Mouse (Mus musculus) myocyte (in vitro differentiated cells): ENCODE measurements around the gene BC053393. TPM values are rescaled to one million over a fixed set of nuclear protein-coding genes. Genes with fewer than 3 reads are reported as not detected.

Source experiments
- polyA plus RNA-seq: library from polyadenylated mRNA; unstranded; fragments of >200 nt; fragmentation: generic; extraction: Trizol; gene quantifications from one replicate; pipeline ENCODE4 v1.2.1, GENCODE M21; 2012; ENCODE audit warnings: missing spikeins

BC053393 gene
- polyA plus RNA-seq, 1 experiment = not detected

Other genes with a start within 250 kb of the BC053393 start
- gene Itk, start 182.0 kb upstream of the BC053393 start, polyA plus RNA-seq = 0.01 TPM
- gene Fam71b, start 175.0 kb upstream of the BC053393 start, polyA plus RNA-seq = 2.3 TPM
- gene Med7, start 134.6 kb upstream of the BC053393 start, polyA plus RNA-seq = 33.1 TPM
- gene Havcr2, start 116.6 kb upstream of the BC053393 start, polyA plus RNA-seq = 0.55 TPM
- gene Gm12169, start 47.3 kb upstream of the BC053393 start, polyA plus RNA-seq = not detected
- gene Dppa1, start 57.7 kb downstream of the BC053393 start, polyA plus RNA-seq = not detected
- not detected for gene Timd2, start 135.5 kb downstream of the BC053393 start, polyA plus RNA-seq
- not detected for gene Havcr1, start 163.5 kb downstream of the BC053393 start, polyA plus RNA-seq
- gene Timd4, start 239.3 kb downstream of the BC053393 start, polyA plus RNA-seq = not detected